Mouse (Mus musculus): ENCODE data around the gene Tbx21.

Gene Tbx21

DNA sequence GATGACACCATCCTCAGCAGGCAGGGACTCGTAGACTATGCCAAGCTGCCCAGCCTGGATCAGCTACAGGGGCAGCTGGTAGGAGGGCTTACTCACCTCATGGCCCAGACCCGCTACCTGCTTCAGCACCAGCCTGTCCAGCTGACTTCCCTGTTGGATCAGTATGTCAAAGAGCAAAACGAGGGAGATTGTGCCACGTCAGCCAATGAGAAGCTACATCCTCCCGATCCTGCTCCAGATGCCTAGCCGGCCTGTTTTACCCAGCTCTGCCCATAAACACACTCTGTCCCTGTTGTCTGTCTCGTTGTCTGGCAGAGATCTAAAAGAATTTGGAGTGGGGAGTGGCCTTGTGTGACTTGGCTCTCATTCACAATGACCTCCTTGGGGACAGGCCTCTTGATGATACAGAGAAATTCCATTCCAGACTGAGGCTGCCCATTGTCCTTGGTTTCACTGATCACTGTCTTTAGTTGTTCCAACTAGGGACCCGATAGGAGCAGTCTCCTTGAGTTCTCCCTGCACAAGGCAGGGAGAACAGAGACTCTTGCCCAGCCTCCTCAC, 67.0 kb downstream of the Tbx21 start:
- no peak for TF ChIP-seq GATA4 (IDR thresholded peaks at IDR 0.05; ENCODE audit: insufficient replicate concordance, low read length)
